22 mouse cellular contexts compared by ENCODE assay signal in genomic region chr6:53709694-53710442, GRCm38 (mm10).
DNase-seq lines count a peak whose midpoint lies in the region; ATAC-seq and TF ChIP-seq lines count a peak whose summit lies in the region.
"Had no signal": no experiment of that assay in that cellular context is flagged by ENCODE, and none has a peak within 500 bp of the region (broad histone marks: within the 10 kb centered on the region; RNA-seq: fewer than 3 reads in every experiment).

No protein-coding gene starts in this region.

- TF ChIP-seq POLR2A in CH12.LX (IDR thresholded peaks at IDR 0.05; ENCODE audit: low read depth, low read length): peak; percentile 72; the same call in 1 of the 2 replicates
- TF ChIP-seq POLR2A in brain, embryonic 14.5 days (IDR thresholded peaks at IDR 0.05; ENCODE audit: borderline replicate concordance, extremely low read depth, insufficient read depth, insufficient read length, poor library complexity, severe bottlenecking): no peak
- TF ChIP-seq POLR2A in thymus, adult 2 months (IDR thresholded peaks at IDR 0.05; ENCODE audit: control insufficient read depth, extremely low read depth, insufficient read depth, low read length, poor library complexity): no peak

- H3K27me3 ChIP-seq in stomach, embryonic 16.5 days (ENCODE audit: control insufficient read depth, insufficient read depth, low read length): no peaks in the 10 kb centered on the region
- no peaks in the 10 kb centered on the region for H3K27me3 ChIP-seq in stomach, postnatal 0 days (ENCODE audit: control insufficient read depth, insufficient read depth, low read length)
- no peaks in the 10 kb centered on the region for H3K27me3 ChIP-seq in CH12.LX (replicated peaks)
- H3K27me3 ChIP-seq in thymus, adult 2 months (ENCODE audit: control insufficient read depth, insufficient read depth, low read length): no peaks in the 10 kb centered on the region
- H3K27me3 ChIP-seq: embryonic facial prominence, embryonic 12.5 days; forebrain, embryonic 13.5 days; forebrain, embryonic 15.5 days had no signal

- no peaks in the 10 kb centered on the region for H3K79me2 ChIP-seq in CH12.LX (replicated peaks; ENCODE audit: control insufficient read depth, extremely low read depth, insufficient read depth, poor library complexity, severe bottlenecking)
- no peaks in the 10 kb centered on the region for H3K79me2 ChIP-seq in macrophage (ENCODE audit: inconsistent target)

- H3K9ac ChIP-seq in stomach, embryonic 16.5 days (ENCODE audit: low read length): no peak overlapping the region
- H3K9ac ChIP-seq in stomach, postnatal 0 days (ENCODE audit: low read length): no peak overlapping the region
- H3K9ac ChIP-seq in CH12.LX (ENCODE audit: insufficient read depth, low read depth): no peak overlapping the region
- H3K9ac ChIP-seq: embryonic facial prominence, embryonic 12.5 days; forebrain, embryonic 13.5 days; forebrain, embryonic 15.5 days; forebrain, postnatal 0 days had no signal

- no peak for ATAC-seq in stomach, embryonic 16.5 days (ENCODE audit: insufficient read depth, low FRiP score)
- ATAC-seq in stomach, postnatal 0 days (ENCODE audit: low FRiP score, low TSS enrichment): no peak
- ATAC-seq: CD4-positive, CD25-positive, alpha-beta regulatory T cell, adult 4 months; forebrain, embryonic 13.5 days; forebrain, embryonic 15.5 days; forebrain, postnatal 0 days had no signal

- in situ Hi-C loops in CH12.LX (cut with MboI; ENCODE audit: low pct_ligation_motif_present, low pct_unique_long_range_greater_than_20kb, low sequenced_read_pairs): loop anchor here (25.0 kb wide), 1 partner anchor 423 kb away; the partner anchor contains the start of gene Creb5

- TF ChIP-seq RAD21 in CH12.LX (IDR thresholded peaks at IDR 0.05; ENCODE audit: low read depth, low read length): no peak; the same call in none of the 2 replicates

- H3K9me3 ChIP-seq in stomach, embryonic 16.5 days (replicated peaks; ENCODE audit: control insufficient read depth, low read length): no peaks in the 10 kb centered on the region
- no peaks in the 10 kb centered on the region for H3K9me3 ChIP-seq in stomach, postnatal 0 days (ENCODE audit: control insufficient read depth, low read length)
- H3K9me3 ChIP-seq in CH12.LX (replicated peaks; ENCODE audit: low read length): no peaks in the 10 kb centered on the region
- H3K9me3 ChIP-seq: embryonic facial prominence, embryonic 10.5 days; embryonic facial prominence, embryonic 12.5 days; forebrain, embryonic 13.5 days; forebrain, embryonic 15.5 days had no signal

- TF ChIP-seq EP300 in stomach, postnatal 0 days (optimal IDR thresholded peaks at IDR 0.05): no peak
- TF ChIP-seq EP300 in CH12.LX (IDR thresholded peaks at IDR 0.05; ENCODE audit: low read length): peak; percentile 100

- TF ChIP-seq CTCF in stomach, postnatal 0 days (IDR thresholded peaks at IDR 0.05; ENCODE audit: low read depth): no peak
- no peak for TF ChIP-seq CTCF in CH12.LX (conservative IDR thresholded peaks at IDR 0.05 in 1 of 2, IDR thresholded peaks at IDR 0.05 in 1 of 2; ENCODE audit: low read depth in 2 of 2, low read length in 2 of 2)
- no peak for TF ChIP-seq CTCF in brain, embryonic 14.5 days (IDR thresholded peaks at IDR 0.05; ENCODE audit: borderline replicate concordance, extremely low read depth, insufficient read depth, insufficient read length)
- no peak for TF ChIP-seq CTCF in thymus, adult 2 months (IDR thresholded peaks at IDR 0.05; ENCODE audit: borderline replicate concordance, control insufficient read depth, extremely low read depth, insufficient read depth, low read length, poor library complexity)

- no peak overlapping the region for H3K4me2 ChIP-seq in stomach, embryonic 16.5 days (ENCODE audit: low read depth, low read length)
- no peak overlapping the region for H3K4me2 ChIP-seq in stomach, postnatal 0 days (replicated peaks; ENCODE audit: low read depth)
- peak overlapping the region; percentile 56 for H3K4me2 ChIP-seq in CH12.LX (ENCODE audit: insufficient read depth, low read depth, poor library complexity, severe bottlenecking)
- H3K4me2 ChIP-seq: embryonic facial prominence, embryonic 12.5 days; forebrain, embryonic 13.5 days; forebrain, embryonic 15.5 days had no signal

- no peak for DNase-seq in stomach, postnatal 0 days (ENCODE audit: low spot score)
- DNase-seq in CH12.LX (ENCODE audit: extremely low read depth): peak; percentile 90
- peak; percentile 19 for DNase-seq in brain, embryonic 14.5 days (ENCODE audit: low read depth)
- DNase-seq in kidney, postnatal 4 days: no peak
- no peak for DNase-seq in thymus, adult 2 months
- DNase-seq in gastrocnemius, postnatal 10 days: no peak
- DNase-seq: adrenal gland, adult 2 months; adrenal gland, postnatal 10 days; adrenal gland, postnatal 25 days; cerebellum, adult 11 months; cerebellum, adult 18-20 months; cerebellum, adult 9-10 months; cerebellum, postnatal 10 days; cerebellum, postnatal 25 days; forebrain, postnatal 0 days had no signal

- H3K4me3 ChIP-seq in stomach, embryonic 16.5 days (replicated peaks; ENCODE audit: low read length): no peak overlapping the region
- H3K4me3 ChIP-seq in stomach, postnatal 0 days (ENCODE audit: low read depth, low read length): no peak overlapping the region
- H3K4me3 ChIP-seq in CH12.LX (replicated peaks in 1 of 3; ENCODE audit: low read depth in 2 of 3, low read length in 2 of 3, poor library complexity in 1 of 3) (peak overlapping the region in 1 of 3 experiments; percentile 5), macrophage (ENCODE audit: inconsistent target) (no peak overlapping the region)
- no peak overlapping the region for H3K4me3 ChIP-seq in thymus, adult 2 months (ENCODE audit: control insufficient read depth, insufficient read depth, low read length)
- H3K4me3 ChIP-seq: embryonic facial prominence, embryonic 10.5 days; embryonic facial prominence, embryonic 12.5 days; forebrain, embryonic 13.5 days; forebrain, embryonic 15.5 days had no signal

- 86% methylated on average over 14 of the region's 14 CpGs for WGBS in stomach, embryonic 16.5 days
- WGBS in stomach, postnatal 0 days: 87% methylated on average over 14 of the region's 14 CpGs
- WGBS in macrophage (ENCODE audit: missing documents): 88% methylated on average over 14 of the region's 14 CpGs
- WGBS in thymus, adult 2 months: 95% methylated on average over 14 of the region's 14 CpGs

- no peaks in the 10 kb centered on the region for H3K36me3 ChIP-seq in stomach, embryonic 16.5 days (ENCODE audit: control insufficient read depth, insufficient read depth, low read length)
- H3K36me3 ChIP-seq in stomach, postnatal 0 days (ENCODE audit: control insufficient read depth, insufficient read depth, low read length): no peaks in the 10 kb centered on the region
- H3K36me3 ChIP-seq in CH12.LX (replicated peaks in 1 of 2; ENCODE audit: control insufficient read depth in 1 of 2, insufficient read depth in 1 of 2, low read length in 1 of 2) (no peaks in the 10 kb centered on the region), macrophage (ENCODE audit: inconsistent target) (no peaks in the 10 kb centered on the region)
- H3K36me3 ChIP-seq in thymus, adult 2 months (ENCODE audit: control insufficient read depth, insufficient read depth, low read length): no peaks in the 10 kb centered on the region
- H3K36me3 ChIP-seq: embryonic facial prominence, embryonic 10.5 days; embryonic facial prominence, embryonic 12.5 days; forebrain, embryonic 15.5 days had no signal

- peaks cover 5% of the 10 kb centered on the region; the same call in 1 of the 2 replicates for H3K4me1 ChIP-seq in stomach, embryonic 16.5 days (ENCODE audit: control insufficient read depth, insufficient read depth, low read length)
- H3K4me1 ChIP-seq in stomach, postnatal 0 days (replicated peaks; ENCODE audit: control insufficient read depth, insufficient read depth): no peaks in the 10 kb centered on the region
- peaks cover 33 to 69% of the 10 kb centered on the region in 2 experiments for H3K4me1 ChIP-seq in CH12.LX (ENCODE audit: control insufficient read depth in 1 of 2, insufficient read depth in 2 of 2)
- H3K4me1 ChIP-seq in thymus, adult 2 months (replicated peaks; ENCODE audit: control insufficient read depth, insufficient read depth, low read length): no peaks in the 10 kb centered on the region
- H3K4me1 ChIP-seq: embryonic facial prominence, embryonic 12.5 days had no signal

- dilution Hi-C loops in CH12.LX (cut with MboI; ENCODE audit: extremely low pct_ligation_motif_present, extremely low pct_unique_long_range_greater_than_20kb, low sequenced_read_pairs): no loop called here

- 0 out of 2 replicates have a peak overlapping the region, but pooled peaks have one; percentile 50 for H3K27ac ChIP-seq in stomach, embryonic 16.5 days (ENCODE audit: low read length)
- H3K27ac ChIP-seq in stomach, postnatal 0 days (replicated peaks): no peak overlapping the region
- peak overlapping the region; percentile 68 for H3K27ac ChIP-seq in CH12.LX (ENCODE audit: insufficient read depth, low read depth)
- peak overlapping the region; percentile 96 for H3K27ac ChIP-seq in macrophage
- no peak overlapping the region for H3K27ac ChIP-seq in thymus, adult 2 months (ENCODE audit: control insufficient read depth, insufficient read depth, low read length)
- H3K27ac ChIP-seq: embryonic facial prominence, embryonic 10.5 days; embryonic facial prominence, embryonic 12.5 days; forebrain, embryonic 15.5 days had no signal

TF ChIP-seq in CH12.LX, 34 proteins besides CTCF, POLR2A, EP300 and RAD21 (continues in another document):
- peak; percentile 98 for TF ChIP-seq RCOR1 (conservative IDR thresholded peaks at IDR 0.05; ENCODE audit: low read depth, low read length)
- no peak for TF ChIP-seq CHD1 (IDR thresholded peaks at IDR 0.05; ENCODE audit: low read depth, low read length)
- no peak for TF ChIP-seq PAX5 (IDR thresholded peaks at IDR 0.05; ENCODE audit: low read length)
- no peak for TF ChIP-seq USF1 (IDR thresholded peaks at IDR 0.05; ENCODE audit: low read depth, low read length)
- peak; percentile 34; the same call in 1 of the 2 replicates for TF ChIP-seq NELFE (IDR thresholded peaks at IDR 0.05; ENCODE audit: low read depth, low read length)
- peak; percentile 100 for TF ChIP-seq JUND (conservative IDR thresholded peaks at IDR 0.05; ENCODE audit: low read depth, low read length)
- peak; percentile 46; the same call in 1 of the 2 replicates for TF ChIP-seq ZNF384 (IDR thresholded peaks at IDR 0.05; ENCODE audit: low read depth, low read length)
- TF ChIP-seq SIN3A (IDR thresholded peaks at IDR 0.05; ENCODE audit: low read length): peak; percentile 73
- TF ChIP-seq MAZ (IDR thresholded peaks at IDR 0.05; ENCODE audit: low read depth, low read length): no peak
- TF ChIP-seq GABPA (IDR thresholded peaks at IDR 0.05; ENCODE audit: insufficient replicate concordance, low read depth, low read length): no peak
- TF ChIP-seq BHLHE40 (IDR thresholded peaks at IDR 0.05; ENCODE audit: low read depth, low read length): peak; percentile 89
- peak; percentile 94 for TF ChIP-seq TBP (conservative IDR thresholded peaks at IDR 0.05; ENCODE audit: low read depth, low read length)
- TF ChIP-seq NRF1 (IDR thresholded peaks at IDR 0.05; ENCODE audit: low read depth, low read length): no peak
- peak; percentile 99 for TF ChIP-seq JUN (IDR thresholded peaks at IDR 0.05; ENCODE audit: insufficient read depth, low read depth, low read length)
- TF ChIP-seq ETS1 (conservative IDR thresholded peaks at IDR 0.05; ENCODE audit: low read depth, low read length): peak; percentile 94

Comparison
In these comparisons a context has a peak if more than half of its experiments do, and no peak if none do; other contexts are left out.
1. H3K27ac ChIP-seq: peak in stomach, embryonic 16.5 days (single experiment), CH12.LX (single experiment) and macrophage (single experiment); none in stomach, postnatal 0 days (single experiment) and thymus, adult 2 months (single experiment).
2. DNase-seq: peak in CH12.LX (single experiment) and brain, embryonic 14.5 days (single experiment); none in stomach, postnatal 0 days (single experiment), kidney, postnatal 4 days (0 of 2), thymus, adult 2 months (single experiment) and gastrocnemius, postnatal 10 days (single experiment).